Mouse (Mus musculus) lung, postnatal 0 days (tissue): ENCODE results near the gene Setd1b. TPM values are rescaled to one million over a fixed set of nuclear protein-coding genes. Genes with fewer than 3 reads are reported as not detected.
A peak's percentile ranks its signal among the peaks of the same experiment; 100 is the strongest.

Experiments
- ATAC-seq: fragments of 200-750 bp; cut with Nextera tagmentation; 2 replicates; pipeline ENCODE4 v1.8.0; 2017; ENCODE audit warnings: moderate library complexity
- DNase-seq: peaks from one replicate; pipeline ENCODE4 v3.0.0-alpha.2; 2016; ENCODE audit warnings: low spot score
- H3K27ac ChIP-seq: fragments of 300-500 bp; sonication (generic); 2 replicates; pipeline ENCODE4 v1.5.1; 2014; ENCODE audit warnings: antibody characterized with exemption, mild to moderate bottlenecking, low read length, mixed read lengths
- H3K27me3 ChIP-seq: fragments of 300-500 bp; sonication (generic); replicated peaks from 2 replicates; pipeline ENCODE4 v1.6.1; 2014; ENCODE audit warnings: low read length, mixed read lengths; ENCODE audit not compliant: insufficient read depth
- H3K36me3 ChIP-seq: fragments of 300-500 bp; sonication (generic); 2 replicates; pipeline ENCODE4 v1.6.1; 2014; ENCODE audit warnings: low read length, mixed read lengths; ENCODE audit not compliant: insufficient read depth
- H3K4me1 ChIP-seq: fragments of 300-500 bp; sonication (generic); 2 replicates; pipeline ENCODE4 v1.6.1; 2014; ENCODE audit warnings: antibody characterized with exemption, low read depth, low read length, mixed read lengths; ENCODE audit not compliant: insufficient read depth
- H3K4me2 ChIP-seq: fragments of 300-500 bp; sonication (generic); replicated peaks from 2 replicates; pipeline ENCODE4 v1.6.1; 2014; ENCODE audit warnings: low read depth, mild to moderate bottlenecking, low read length, moderate library complexity, mixed read lengths
- H3K4me3 ChIP-seq: fragments of 300-500 bp; sonication (generic); 2 replicates; pipeline ENCODE4 v1.5.1; 2014; ENCODE audit warnings: low read depth, low read length
- H3K9ac ChIP-seq: fragments of 300-500 bp; sonication (generic); replicated peaks from 2 replicates; pipeline ENCODE4 v1.6.1; 2014; ENCODE audit warnings: low read depth, mild to moderate bottlenecking
- H3K9me3 ChIP-seq: fragments of 300-500 bp; sonication (generic); 2 replicates; pipeline ENCODE4 v1.6.1; 2016; ENCODE audit warnings: low read length, mixed read lengths
- CTCF ChIP-seq: IDR thresholded peaks from 2 replicates; pipeline ENCODE4 v1.5.1; 2016; ENCODE audit warnings: antibody characterized with exemption, mild to moderate bottlenecking
- EP300 ChIP-seq: IDR thresholded peaks from 2 replicates; pipeline ENCODE4 v1.6.1; 2016; ENCODE audit warnings: antibody characterized with exemption, mild to moderate bottlenecking, control low read depth
- WGBS: fragments of 180-500 bp; shearing (Covaris S2); extraction: QIAGEN DNeasy Blood & Tissue Kit; methylation state at CpG from one replicate; pipeline ENCODE4 v1.1.7; 2014; 5-methylcytosine and 5-hydroxymethylcytosine counted together
- polyA plus RNA-seq: library from polyadenylated mRNA; unstranded; fragments of >200 nt; fragmentation: Nextera tagmentation; extraction: Ambion mirVana; gene quantifications from 2 replicates; pipeline ENCODE4 v1.2.1, GENCODE M21; 2015

The Setd1b gene
- polyA plus RNA-seq, 1 experiment from 2014 or later: 6.2 TPM

- Histone ChIP-seq H3K36me3 (no peaks in the 10 kb centered on the region), H3K9me3 (no peaks in the 10 kb centered on the region), H3K4me2 (peak overlapping the region; percentile 99), H3K9ac (peak overlapping the region; percentile 3; the same call in 1 of the 2 replicates), H3K4me1 (peaks cover 42% of the 10 kb centered on the region), H3K4me3 (no peak overlapping the region), H3K27ac (peak overlapping the region; percentile 100), H3K27me3 (no peaks in the 10 kb centered on the region)
- DNase-seq (peak; percentile 86), ATAC-seq (no peak)
- TF ChIP-seq CTCF (peak; percentile 27), EP300 (no peak)
- 14% methylated on average over 13 of the region's 13 CpGs for WGBS
Observed at GRCm38 (mm10) chr5:123134186-123134874, 7.7 kb upstream of the Setd1b start.

GRCm38 (mm10) chr5:123134875-123135382, 7.1 kb upstream of the Setd1b start:
- H3K4me2 ChIP-seq: peak overlapping the region; percentile 99
- H3K27ac ChIP-seq: peak overlapping the region; percentile 100
- no peaks in the 10 kb centered on the region for H3K27me3 ChIP-seq
- H3K36me3 ChIP-seq: no peaks in the 10 kb centered on the region
- H3K4me3 ChIP-seq: peak overlapping the region; percentile 34; the same call in 1 of the 2 replicates
- 19% methylated on average over 8 of the region's 8 CpGs for WGBS
- no peak for ATAC-seq
- no peaks in the 10 kb centered on the region for H3K9me3 ChIP-seq
- peaks cover 42% of the 10 kb centered on the region for H3K4me1 ChIP-seq
- no peak for DNase-seq
- H3K9ac ChIP-seq: peak overlapping the region; percentile 6
- no peak for TF ChIP-seq EP300
- no peak for TF ChIP-seq CTCF

- Histone ChIP-seq H3K36me3 (no peaks in the 10 kb centered on the region), H3K9ac (peak overlapping the region; percentile 52), H3K27me3 (no peaks in the 10 kb centered on the region), H3K9me3 (no peaks in the 10 kb centered on the region), H3K4me2 (peak overlapping the region; percentile 99), H3K4me3 (peak overlapping the region; percentile 34), H3K27ac (peak overlapping the region; percentile 100), H3K4me1 (peaks cover 42% of the 10 kb centered on the region)
- DNase-seq: peak; percentile 98
- WGBS: 3% methylated on average over 30 of the region's 30 CpGs
- ATAC-seq: peak; percentile 52
- TF ChIP-seq CTCF (peak; percentile 51), EP300 (peak; percentile 39; the same call in 1 of the 2 replicates)
Observed at GRCm38 (mm10) chr5:123135471-123136360, 6.3 kb upstream of the Setd1b start.

GRCm38 (mm10) chr5:123136361-123137043, 5.5 kb upstream of the Setd1b start:
- H3K4me2 ChIP-seq: peak overlapping the region; percentile 99
- peak; percentile 98 for DNase-seq
- H3K27me3 ChIP-seq: no peaks in the 10 kb centered on the region
- ATAC-seq: peak; percentile 52
- H3K9ac ChIP-seq: peak overlapping the region; percentile 99
- no peak for TF ChIP-seq CTCF
- peak; percentile 80 for TF ChIP-seq EP300
- H3K36me3 ChIP-seq: no peaks in the 10 kb centered on the region
- peak overlapping the region; percentile 91 for H3K4me3 ChIP-seq
- peaks cover 42% of the 10 kb centered on the region for H3K4me1 ChIP-seq
- H3K27ac ChIP-seq: peak overlapping the region; percentile 100
- under 1% methylated on average over 13 of the region's 13 CpGs for WGBS
- no peaks in the 10 kb centered on the region for H3K9me3 ChIP-seq

- no peaks in the 10 kb centered on the region for H3K9me3 ChIP-seq
- DNase-seq (peak; percentile 93), ATAC-seq (peak; percentile 13)
- no peaks in the 10 kb centered on the region for H3K27me3 ChIP-seq
- peak overlapping the region; percentile 100 for H3K27ac ChIP-seq
- H3K9ac ChIP-seq: peak overlapping the region; percentile 99
- TF ChIP-seq CTCF: peak; percentile 14; the same call in 1 of the 2 replicates
- peak; percentile 73 for TF ChIP-seq EP300
- 3% methylated on average over 20 of the region's 20 CpGs for WGBS
- peak overlapping the region; percentile 99 for H3K4me2 ChIP-seq
- H3K36me3 ChIP-seq: no peaks in the 10 kb centered on the region
- H3K4me1 ChIP-seq: peaks cover 42% of the 10 kb centered on the region
- peak overlapping the region; percentile 91 for H3K4me3 ChIP-seq
Observed at GRCm38 (mm10) chr5:123137044-123137909, 4.7 kb upstream of the Setd1b start.
